Mouse (Mus musculus) lung, adult 2 months (tissue): Measurements from ENCODE around the gene Maats1.

Experiments
- CTCF ChIP-seq: fragments of 200-500 bp; IDR thresholded peaks from 2 replicates; pipeline ENCODE4 v1.5.1; 2011; ENCODE audit warnings: mild to moderate bottlenecking, low read length, control low read depth; ENCODE audit not compliant: insufficient read depth
- POLR2A ChIP-seq: fragments of 200-500 bp; IDR thresholded peaks from 2 replicates; pipeline ENCODE4 v1.6.1; 2011; ENCODE audit warnings: low read depth, mild to moderate bottlenecking, control low read depth, low read length, borderline replicate concordance; ENCODE audit errors: extremely low read depth

- TF ChIP-seq CTCF, result no peak
- TF ChIP-seq POLR2A, result no peak
Observed at GRCm38 (mm10) chr16:38324311-38324710, 17.6 kb downstream of the Maats1 start.
